Mouse (Mus musculus) right cerebral cortex, postnatal 4 days (tissue): ENCODE results near the gene 4933412E24Rik.

ENCODE experiments used
- DNase-seq: peaks from one replicate; pipeline ENCODE4 v3.0.0-alpha.2; 2022

4933412E24Rik gene

DNA sequence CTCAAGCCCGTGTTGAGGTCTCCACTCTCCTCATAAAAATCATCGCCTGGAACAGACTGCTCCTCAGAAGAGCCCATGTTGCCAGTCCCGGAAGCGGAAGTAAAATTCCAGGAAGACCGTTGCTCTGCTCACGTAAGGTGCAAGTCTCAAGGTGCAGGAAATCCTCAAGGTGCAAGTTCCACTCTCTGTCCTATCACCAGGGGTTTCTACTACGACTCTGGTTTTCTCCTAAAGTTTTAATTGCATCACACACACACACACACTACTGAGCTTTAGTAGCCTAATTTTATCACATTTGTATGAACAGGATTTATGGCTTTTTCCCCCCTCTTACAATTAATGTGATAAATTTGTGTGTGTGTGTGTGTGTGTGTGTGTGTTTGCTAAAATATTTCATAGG lies at the start of gene 4933412E24Rik:
Gene 4933412E24Rik (minus strand): TSS at position 101 of the 400 bp plus-strand sequence.
- DNase-seq: no peak

DNA sequence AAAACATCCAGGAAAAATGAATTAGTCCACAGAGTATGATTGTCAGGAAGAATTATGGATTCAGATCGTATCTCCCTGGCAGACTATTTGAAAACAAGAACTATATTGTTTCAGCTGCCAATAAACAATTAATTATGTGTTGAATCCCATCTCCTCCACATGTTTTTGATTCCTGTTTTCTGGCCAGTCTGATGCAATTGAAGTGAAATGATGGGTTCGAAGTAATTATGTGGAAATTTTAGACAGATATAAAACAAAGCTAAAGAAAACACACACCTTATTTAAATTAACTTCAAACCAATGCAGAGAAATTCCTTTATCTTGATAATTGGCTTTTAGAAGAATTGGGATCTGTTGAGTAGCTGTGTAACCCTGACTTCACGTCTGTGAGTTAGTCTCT lies 14.3 kb upstream of the 4933412E24Rik start:
- no peak for DNase-seq

GRCm38 (mm10) chr15:60021256-60021655 lies 4.8 kb upstream of the 4933412E24Rik start:
- DNase-seq: no peak

- DNase-seq: no peak
These were observed 6.2 kb downstream of the 4933412E24Rik start for GRCm38 (mm10) chr15:60010199-60010598.

GRCm38 (mm10) chr15:60009610-60010009 lies 6.8 kb downstream of the 4933412E24Rik start:
- no peak for DNase-seq

DNA sequence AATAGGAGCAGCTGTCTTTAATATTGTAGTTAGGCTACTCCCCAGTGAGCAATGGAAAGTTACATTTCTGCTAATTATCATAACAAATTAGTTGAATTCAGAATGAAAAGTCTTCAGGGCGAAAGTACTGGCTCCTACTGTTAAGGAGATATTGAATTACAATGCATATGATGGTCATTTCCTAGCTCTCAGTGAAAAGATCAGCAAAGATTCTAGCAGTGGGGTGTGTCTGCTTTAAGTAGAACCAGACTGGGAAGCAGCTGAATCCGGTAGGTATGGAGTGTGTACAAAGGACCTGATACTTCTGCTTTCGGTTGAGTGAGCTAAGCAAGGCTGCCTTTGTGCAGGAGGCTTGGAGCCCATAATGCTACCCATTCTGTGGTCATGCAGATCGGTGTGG lies 32.6 kb downstream of the 4933412E24Rik start:
- DNase-seq: no peak

GRCm38 (mm10) chr15:59975310-59975709 lies 41.1 kb downstream of the 4933412E24Rik start:
- DNase-seq: no peak

- no peak for DNase-seq
These were observed 41.8 kb downstream of the 4933412E24Rik start for GRCm38 (mm10) chr15:59974584-59974983.

GRCm38 (mm10) chr15:59973651-59974519 lies 42.5 kb downstream of the 4933412E24Rik start:
- no peak for DNase-seq
